Comparison of ENCODE assay signal across 21 mouse cellular contexts in the genomic region with DNA sequence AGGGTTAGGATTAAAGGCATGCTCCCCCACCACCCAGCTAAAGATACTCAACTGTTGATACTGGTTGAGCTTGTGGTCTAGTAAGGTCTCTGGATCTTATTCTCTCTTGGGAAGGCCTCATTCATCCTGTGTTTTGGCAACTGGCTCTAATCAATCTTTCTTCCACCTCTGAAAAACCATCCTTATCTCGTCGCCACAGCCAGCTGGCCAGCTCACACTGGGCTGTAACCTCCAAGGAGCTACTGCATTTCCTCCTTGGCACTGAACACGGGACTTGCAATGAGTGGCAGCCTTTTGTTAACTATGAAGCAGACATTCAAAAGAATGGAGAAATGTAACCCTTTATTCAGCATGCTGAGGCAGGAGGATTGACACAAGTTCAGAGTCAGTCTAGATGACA.
DNase-seq lines count a peak whose midpoint lies in the region; ATAC-seq and TF ChIP-seq lines count a peak whose summit lies in the region.
"Had no signal": no experiment of that assay in that cellular context is flagged by ENCODE, and none has a peak within 500 bp of the region (broad histone marks: within the 10 kb centered on the region; RNA-seq: fewer than 3 reads in every experiment).

No protein-coding gene starts in this region.

- no peaks in the 10 kb centered on the region for H3K36me3 ChIP-seq in liver, embryonic 16.5 days (ENCODE audit: control insufficient read depth, insufficient read depth)
- no peaks in the 10 kb centered on the region for H3K36me3 ChIP-seq in kidney, embryonic 14.5 days (ENCODE audit: control insufficient read depth, insufficient read depth, low read length)
- H3K36me3 ChIP-seq: embryonic facial prominence, embryonic 15.5 days; forebrain, embryonic 10.5 days; hindbrain, embryonic 12.5 days; neural tube, embryonic 13.5 days had no signal

- 23% methylated on average over 3 of the region's 3 CpGs for WGBS in lung, adult 2 months
- 17% methylated on average over 3 of the region's 3 CpGs for WGBS in liver, embryonic 16.5 days (ENCODE audit: insufficient replicate concordance)
- 79% methylated on average over 3 of the region's 3 CpGs for WGBS in kidney, embryonic 14.5 days

- H3K27ac ChIP-seq in liver, embryonic 16.5 days (ENCODE audit: low read length): no peak overlapping the region
- H3K27ac ChIP-seq in kidney, embryonic 14.5 days (ENCODE audit: low read depth, low read length): no peak overlapping the region
- H3K27ac ChIP-seq: embryonic facial prominence, embryonic 15.5 days; forebrain, embryonic 10.5 days; hindbrain, embryonic 12.5 days; neural tube, embryonic 13.5 days; stomach, postnatal 0 days had no signal

- H3K9me3 ChIP-seq in liver, embryonic 16.5 days (replicated peaks; ENCODE audit: control insufficient read depth, low read length): no peaks in the 10 kb centered on the region
- H3K9me3 ChIP-seq in kidney, embryonic 14.5 days (ENCODE audit: control insufficient read depth, low read length): no peaks in the 10 kb centered on the region
- H3K9me3 ChIP-seq: embryonic facial prominence, embryonic 15.5 days; forebrain, embryonic 10.5 days; hindbrain, embryonic 12.5 days; neural tube, embryonic 13.5 days had no signal

- no peaks in the 10 kb centered on the region for H3K27me3 ChIP-seq in liver, embryonic 16.5 days (ENCODE audit: control insufficient read depth, insufficient read depth, low read depth, low read length)
- H3K27me3 ChIP-seq in kidney, embryonic 14.5 days (ENCODE audit: control insufficient read depth, insufficient read depth, low read length): no peaks in the 10 kb centered on the region
- H3K27me3 ChIP-seq: embryonic facial prominence, embryonic 15.5 days; hindbrain, embryonic 12.5 days; neural tube, embryonic 13.5 days had no signal

- no peak overlapping the region for H3K4me2 ChIP-seq in liver, embryonic 16.5 days (ENCODE audit: low read depth, low read length)
- H3K4me2 ChIP-seq in kidney, embryonic 14.5 days (replicated peaks; ENCODE audit: low read depth, low read length): no peak overlapping the region
- H3K4me2 ChIP-seq: embryonic facial prominence, embryonic 15.5 days; hindbrain, embryonic 12.5 days; lung, embryonic 14.5 days; midbrain, embryonic 11.5 days; neural tube, embryonic 13.5 days had no signal

- DNase-seq in lung, postnatal 10 days: peak; percentile 29
- no peak for DNase-seq in lung, adult 2 months
- DNase-seq in kidney, adult 9 months: no peak
- DNase-seq: adrenal gland, adult 8-10 months; cerebellum, adult 9-10 months; gastrocnemius, postnatal 10 days; layer of hippocampus, postnatal 36 days; left cerebral cortex, postnatal 4 days; lung, embryonic 14.5 days; right cerebral cortex, postnatal 14 days; thymus, postnatal 14 days had no signal

- ATAC-seq in common myeloid progenitor, adult 5-6 weeks (replicated peaks; ENCODE audit: low read depth, poor library complexity, severe bottlenecking): peak; percentile 75
- ATAC-seq in liver, embryonic 16.5 days (ENCODE audit: low read depth): 0 out of 2 replicates have a peak, but pooled peaks have one; percentile 27
- ATAC-seq in frontal cortex, adult (ENCODE audit: low TSS enrichment): no peak
- no peak for ATAC-seq in kidney, embryonic 14.5 days (ENCODE audit: low FRiP score, low TSS enrichment)

- TF ChIP-seq POLR2A in lung, adult 2 months (IDR thresholded peaks at IDR 0.05; ENCODE audit: borderline replicate concordance, extremely low read depth, low read depth, low read length): no peak

- no peaks in the 10 kb centered on the region; the same call in 1 of the 2 replicates for H3K4me1 ChIP-seq in lung, adult 2 months (ENCODE audit: control insufficient read depth, insufficient read depth, low read length)
- no peaks in the 10 kb centered on the region for H3K4me1 ChIP-seq in liver, embryonic 16.5 days (ENCODE audit: control insufficient read depth, low read depth, low read length)
- 0 out of 2 replicates have a peak, but pooled peaks cover 3% of the 10 kb centered on the region for H3K4me1 ChIP-seq in kidney, embryonic 14.5 days (ENCODE audit: control insufficient read depth, insufficient read depth, low read length)

- no peak overlapping the region for H3K9ac ChIP-seq in liver, embryonic 16.5 days (ENCODE audit: low read depth, low read length)
- no peak overlapping the region for H3K9ac ChIP-seq in kidney, embryonic 14.5 days (ENCODE audit: low read depth, low read length)
- H3K9ac ChIP-seq: embryonic facial prominence, embryonic 15.5 days; hindbrain, embryonic 12.5 days; lung, embryonic 14.5 days; neural tube, embryonic 13.5 days had no signal

- H3K4me3 ChIP-seq in lung, adult 2 months (replicated peaks; ENCODE audit: extremely low read depth, low read depth, low read length): no peak overlapping the region
- no peak overlapping the region for H3K4me3 ChIP-seq in liver, embryonic 16.5 days (ENCODE audit: low read depth, low read length)
- H3K4me3 ChIP-seq in kidney, embryonic 14.5 days (ENCODE audit: low read length): no peak overlapping the region
- H3K4me3 ChIP-seq: embryonic facial prominence, embryonic 15.5 days; forebrain, embryonic 10.5 days; hindbrain, embryonic 12.5 days; neural tube, embryonic 13.5 days had no signal

- no peak for TF ChIP-seq CTCF in lung, adult 2 months (IDR thresholded peaks at IDR 0.05; ENCODE audit: insufficient read depth, low read length)

Comparison
In these comparisons a context has a peak if more than half of its experiments do, and no peak if none do; other contexts are left out.
1. ATAC-seq: peak in common myeloid progenitor, adult 5-6 weeks (single experiment) and liver, embryonic 16.5 days (single experiment); none in frontal cortex, adult (single experiment) and kidney, embryonic 14.5 days (single experiment).